Mouse (Mus musculus) B cell, adult 62 days (primary cell): ENCODE data around the gene Keap1. TPM values are rescaled to one million over a fixed set of nuclear protein-coding genes. Genes with fewer than 3 reads are reported as not detected.

ENCODE experiments used
- total RNA-seq: library from RNA; stranded (reverse); gene quantifications from 4 replicates; pipeline ENCODE4 v1.2.4, GENCODE M21; 2023

Keap1 gene
- total RNA-seq, result 25.0 to 32.1 TPM (median 29.5 TPM) in 4 replicates

GRCm38 (mm10) chr9:21238733-21239464, at the start of gene Keap1:
Gene Keap1, minus strand, starts transcription at chr9:21239361.

GRCm38 (mm10) chr9:21287571-21288402, 48.6 kb upstream of the Keap1 start, which contains the start of gene Kri1:
Gene Kri1, minus strand, starts transcription at chr9:21287969.

GRCm38 (mm10) chr9:21265000-21265561, 25.9 kb upstream of the Keap1 start, which contains the start of gene Atg4d:
Gene Atg4d, plus strand, starts transcription at chr9:21265293.

GRCm38 (mm10) chr9:21248326-21248725, 9.2 kb upstream of the Keap1 start, which contains the start of gene S1pr5:
Gene S1pr5, minus strand, starts transcription at chr9:21248443.

Other genes with a start within 250 kb of the Keap1 start
- 52.3 to 59.0 TPM (median 57.1 TPM) in 4 replicates for gene Mrpl4, start 236.6 kb downstream of the Keap1 start, total RNA-seq
- gene Icam1, start 223.4 kb downstream of the Keap1 start, total RNA-seq, result 49.4 to 53.1 TPM (median 50.5 TPM) in 4 replicates
- 0.63 TPM in 1 of 4 replicates, not detected in the others for gene Icam4, start 210.0 kb downstream of the Keap1 start, total RNA-seq
- gene Icam5, start 207.3 kb downstream of the Keap1 start, total RNA-seq, result 0.20 to 0.33 TPM in 2 of 4 replicates, not detected in the others
- not detected in 4 replicates for gene Zglp1, start 172.3 kb downstream of the Keap1 start, total RNA-seq
- 1.3 to 1.9 TPM (median 1.6 TPM) in 4 replicates for gene Gm49373, start 166.3 kb downstream of the Keap1 start, total RNA-seq
- 20.9 to 28.2 TPM (median 25.9 TPM) in 4 replicates for gene Fdx1l, start 165.7 kb downstream of the Keap1 start, total RNA-seq
- gene Gm38431, start 147.4 kb downstream of the Keap1 start, total RNA-seq, result 9.4 to 13.1 TPM (median 9.8 TPM) in 4 replicates
- 111 to 115 TPM (median 113 TPM) in 4 replicates for gene Raver1, start 147.4 kb downstream of the Keap1 start, total RNA-seq
- gene Tyk2, start 108.1 kb downstream of the Keap1 start, total RNA-seq, result 46.8 to 61.2 TPM (median 51.4 TPM) in 4 replicates
- gene Cdc37, start 89.4 kb downstream of the Keap1 start, total RNA-seq, result 108 to 117 TPM (median 111 TPM) in 4 replicates
- gene Pde4a, start 73.6 kb downstream of the Keap1 start, total RNA-seq, result 7.8 to 10.5 TPM (median 8.8 TPM) in 4 replicates
- gene S1pr5, start 9.1 kb upstream of the Keap1 start, total RNA-seq, result 0.24 to 0.36 TPM (median 0.28 TPM) in 3 of 4 replicates, not detected in the other
- gene Atg4d, start 25.9 kb upstream of the Keap1 start, total RNA-seq, result 48.2 to 54.2 TPM (median 52.1 TPM) in 4 replicates
- gene Kri1, start 48.6 kb upstream of the Keap1 start, total RNA-seq, result 113 to 143 TPM (median 134 TPM) in 4 replicates
- 24.3 to 26.8 TPM (median 25.0 TPM) in 4 replicates for gene Cdkn2d, start 52.0 kb upstream of the Keap1 start, total RNA-seq
- 2.0 to 3.0 TPM (median 2.6 TPM) in 4 replicates for gene Ap1m2, start 73.0 kb upstream of the Keap1 start, total RNA-seq
- 311 to 326 TPM (median 324 TPM) in 4 replicates for gene Slc44a2, start 81.3 kb upstream of the Keap1 start, total RNA-seq
- gene Ilf3, start 128.5 kb upstream of the Keap1 start, total RNA-seq, result 160 to 186 TPM (median 180 TPM) in 4 replicates
- gene Qtrt1, start 172.5 kb upstream of the Keap1 start, total RNA-seq, result 70.2 to 88.5 TPM (median 84.2 TPM) in 4 replicates
- 230 to 250 TPM (median 233 TPM) in 4 replicates for gene Dnm2, start 185.5 kb upstream of the Keap1 start, total RNA-seq